ENCODE assay signal across 8 mouse cellular contexts in the genomic region with DNA sequence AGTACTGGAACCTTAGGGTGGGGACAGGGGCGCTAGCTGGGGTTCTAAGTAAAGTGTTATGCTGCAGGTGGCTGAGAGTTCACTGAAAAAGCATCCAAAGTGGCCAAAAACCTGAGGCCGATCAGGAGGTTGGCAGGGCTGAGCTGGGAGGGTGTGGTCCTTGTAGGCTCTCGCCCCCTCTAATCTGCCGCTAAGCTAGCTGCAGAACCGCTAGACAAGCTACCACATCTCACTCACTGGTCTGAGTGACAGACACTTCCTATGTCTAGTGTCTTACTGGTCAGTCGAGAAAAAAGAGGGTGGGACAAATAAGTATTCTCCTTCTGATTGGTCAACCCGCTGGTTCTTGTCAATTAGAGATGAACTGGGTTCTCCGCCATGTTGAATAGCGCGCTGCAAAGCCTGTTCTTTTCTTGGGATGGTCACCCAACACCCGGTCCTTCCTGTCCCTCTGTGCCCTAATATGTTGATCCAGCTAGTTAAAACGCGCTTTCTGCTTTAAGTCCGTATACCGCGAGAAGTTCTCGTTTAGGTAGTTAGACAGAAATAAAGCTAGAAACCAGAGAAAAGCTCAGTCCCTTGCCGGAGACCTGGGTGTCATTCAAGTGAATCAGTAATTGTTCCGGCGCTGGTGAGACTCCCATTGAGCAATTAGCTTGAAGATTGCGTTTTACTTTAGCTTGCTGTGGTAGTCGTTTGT. TPM values are rescaled to one million over a fixed set of nuclear protein-coding genes. Genes with fewer than 3 reads are reported as not detected.
DNase-seq lines count a peak whose midpoint lies in the region; ATAC-seq and TF ChIP-seq lines count a peak whose summit lies in the region.

A gene (plus strand): TSS at position 51 of the 700 bp plus-strand sequence.

- H3K27ac ChIP-seq in lung, embryonic 14.5 days (ENCODE audit: low read depth), result peak within 1 kb of the TSS; percentile 90

- ATAC-seq in hematopoietic stem cell, adult 5-6 weeks (replicated peaks in 1 of 2; ENCODE audit: insufficient read depth in 1 of 2, low FRiP score in 2 of 2, low TSS enrichment in 1 of 2, low read depth in 1 of 2, poor library complexity in 2 of 2, severe bottlenecking in 2 of 2), result peak; percentile 94 to 95
- ATAC-seq in lung, embryonic 14.5 days (ENCODE audit: insufficient read depth), result peak; percentile 94
- ATAC-seq in neutrophil, adult 5-6 weeks (ENCODE audit: extremely low read depth, insufficient number of reproducible peaks, low FRiP score, poor library complexity, severe bottlenecking), result peak; percentile 96

- H3K4me2 ChIP-seq in lung, embryonic 14.5 days, result peak within 1 kb of the TSS; percentile 86

- peak within 1 kb of the TSS; percentile 64 for H3K9ac ChIP-seq in lung, embryonic 14.5 days

- TF ChIP-seq CTCF in lung, embryonic 14.5 days (IDR thresholded peaks at IDR 0.05; ENCODE audit: low read depth), result no peak

- peaks cover 24% of the 10 kb centered on the region for H3K36me3 ChIP-seq in lung, embryonic 14.5 days (ENCODE audit: insufficient read depth)

- H3K9me3 ChIP-seq in lung, embryonic 14.5 days (ENCODE audit: low read depth, low read length), result no peaks in the 10 kb centered on the region

- H3K27me3 ChIP-seq in lung, embryonic 14.5 days (ENCODE audit: insufficient read depth, low read length), result no peaks in the 10 kb centered on the region

- peak; percentile 93 for DNase-seq in NIH3T3 (ENCODE audit: low read depth)
- DNase-seq in cerebellum, adult 9-10 months, result peak; percentile 99
- peak; percentile 87 for DNase-seq in forelimb bud, embryonic 11.5 days (ENCODE audit: low read depth, low spot score)
- DNase-seq in layer of hippocampus, adult 8-10 months (ENCODE audit: low spot score in 2 of 2), result peak; percentile 83 to 91
- peak; percentile 94 for DNase-seq in lung, embryonic 14.5 days
- peak; percentile 87 for DNase-seq in testis, postnatal 14 days (ENCODE audit: low spot score)

- no peaks in the 10 kb centered on the region for H3K4me1 ChIP-seq in lung, embryonic 14.5 days (ENCODE audit: insufficient read depth)

- 2% methylated on average over 22 of the region's 22 CpGs for WGBS in lung, embryonic 14.5 days

- peak within 1 kb of the TSS; percentile 50 for H3K4me3 ChIP-seq in lung, embryonic 14.5 days (ENCODE audit: low read depth, low read length)

RNA-seq across cellular contexts. Expression of the gene that starts here (rescaled TPM):
- 2.3 and 4.2 TPM in 2 replicates for total RNA-seq in hematopoietic stem cell, adult 5-6 weeks (2017)
- 1 to 10 TPM; 4.1 to 5.6 (median 4.8) TPM for total RNA-seq in layer of hippocampus, adult 8-10 months (2022)
- 3.8 and 4.0 TPM in 2 replicates for polyA plus RNA-seq in lung, embryonic 14.5 days (2014; fragmentation: Nextera tagmentation; extraction: Ambion mirVana)
- total RNA-seq in neutrophil, adult 5-6 weeks (2017), result 1.9 and 2.5 TPM in 2 replicates

Comparison
In these comparisons a context has a peak if more than half of its experiments do, and no peak if none do; other contexts are left out.
1. Peak in every context shown above with its lines: DNase-seq, ATAC-seq, H3K4me3 ChIP-seq and H3K27ac ChIP-seq.